Mouse (Mus musculus) CH12.LX (cell line): Measurements from ENCODE around the gene Hist1h3c.

Experiments used
- CHD1 ChIP-seq: IDR thresholded peaks from 2 replicates; pipeline ENCODE4 v1.6.1; 2012; ENCODE audit warnings: low read depth, low read length, improper control_type of control experiment, inconsistent platforms
- CHD2 ChIP-seq: IDR thresholded peaks from 2 replicates; pipeline ENCODE4 v1.6.1; 2011; ENCODE audit warnings: low read length, improper control_type of control experiment
- CTCF ChIP-seq, 2 experiments: IDR thresholded peaks in 1 of 2; conservative IDR thresholded peaks in 1 of 2; 2 replicates each; pipeline ENCODE4 v1.5.1; 2011 to 2012; ENCODE audit warnings: low read depth in 2 of 2, low read length in 2 of 2, improper control_type of control experiment in 1 of 2, inconsistent platforms in 1 of 2, mild to moderate bottlenecking in 1 of 2, moderate library complexity in 1 of 2
- GABPA ChIP-seq: IDR thresholded peaks from 2 replicates; pipeline ENCODE4 v1.6.1; 2012; ENCODE audit warnings: low read depth, low read length, improper control_type of control experiment, inconsistent platforms; ENCODE audit not compliant: insufficient replicate concordance
- POLR2A ChIP-seq: IDR thresholded peaks from 2 replicates; pipeline ENCODE4 v1.6.1; 2011; ENCODE audit warnings: low read depth, mild to moderate bottlenecking, improper control_type of control experiment, low read length
- USF1 ChIP-seq: IDR thresholded peaks from 2 replicates; pipeline ENCODE4 v1.6.1; 2014; ENCODE audit warnings: low read depth, mild to moderate bottlenecking, inconsistent platforms, low read length, improper control_type of control experiment

- TF ChIP-seq CHD2 (peak; percentile 67), CTCF (conservative IDR thresholded peaks at IDR 0.05 in 1 of 2, IDR thresholded peaks at IDR 0.05 in 1 of 2; ENCODE audit: low read depth in 2 of 2, low read length in 2 of 2) (no peak), USF1 (no peak), GABPA (no peak), POLR2A (peak; percentile 78), CHD1 (peak; percentile 70)
Measured at GRCm38 (mm10) chr13:23764324-23765171, 19.1 kb upstream of the Hist1h3c start.
